Mouse (Mus musculus): ENCODE data around the gene Zfp704.

GRCm38 (mm10) chr3:9518936-9519335 lies 90.9 kb downstream of the Zfp704 start:
- TF ChIP-seq POLR2A (IDR thresholded peaks at IDR 0.05; ENCODE audit: extremely low read depth, insufficient read depth, low read length) (no peak), CTCF (IDR thresholded peaks at IDR 0.05; ENCODE audit: extremely low read depth, insufficient read depth, low read length) (no peak)

Measured in cortical plate, adult 2 months (tissue).